Mouse (Mus musculus): ENCODE results near the gene Mipol1. TPM values are rescaled to one million over a fixed set of nuclear protein-coding genes. Genes with fewer than 3 reads are reported as not detected.

The Mipol1 gene
- polyA plus RNA-seq, 1 experiment: 7.2 TPM

DNA sequence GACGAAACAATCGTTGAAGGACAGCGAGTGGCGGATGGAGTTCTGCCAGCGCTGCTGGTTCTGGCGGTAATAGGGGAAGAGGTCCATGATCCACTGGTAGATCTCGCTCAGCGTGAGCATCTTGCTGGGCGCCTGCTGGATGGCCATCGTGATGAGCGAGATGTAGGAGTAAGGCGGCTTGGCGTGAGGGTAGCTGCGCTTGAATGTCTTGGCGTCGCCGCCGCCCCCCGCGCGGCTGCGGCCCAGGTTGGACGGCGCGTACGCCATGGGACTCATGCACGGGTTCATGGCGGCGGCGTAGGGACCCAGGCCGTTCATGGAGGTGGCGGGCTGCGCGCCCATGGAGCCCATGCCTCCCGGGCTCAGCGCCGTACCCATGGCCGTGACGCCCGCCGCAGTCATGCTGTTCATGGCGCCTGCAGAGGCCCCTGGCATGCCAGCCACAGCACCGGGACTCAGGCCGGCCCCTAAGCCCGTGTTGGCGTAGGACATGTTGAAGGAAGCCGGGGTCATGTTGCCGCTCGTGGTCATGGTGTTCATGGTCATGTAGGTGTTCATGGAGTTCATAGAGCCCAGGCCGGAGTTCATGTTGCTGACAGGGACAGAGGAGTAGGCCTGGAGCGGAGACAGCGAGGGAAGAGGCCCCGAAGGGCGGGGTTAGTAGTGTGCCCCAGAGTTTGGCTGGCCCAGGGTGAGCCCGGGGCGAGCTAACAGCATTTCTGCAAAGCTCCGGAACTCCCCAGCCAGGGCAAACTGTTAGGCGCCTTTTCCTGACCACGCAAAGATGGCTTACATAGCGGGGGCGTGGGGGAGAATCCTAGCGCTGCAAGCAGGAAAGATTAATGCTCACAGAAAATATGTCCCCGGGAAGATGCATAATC is 312.8 kb downstream of the Mipol1 start:
- WGBS: 2% methylated on average over 63 of the region's 63 CpGs
- H3K27me3 ChIP-seq (ENCODE audit: control insufficient read depth, insufficient read depth, low read length): peaks cover 46% of the 10 kb centered on the region; the same call in 1 of the 2 replicates
- H3K4me3 ChIP-seq (replicated peaks; ENCODE audit: insufficient read depth, low read depth, low read length): no peak overlapping the region
- DNase-seq: no peak
- TF ChIP-seq POLR2A (IDR thresholded peaks at IDR 0.05; ENCODE audit: borderline replicate concordance, insufficient read depth, low read length) (no peak), CTCF (IDR thresholded peaks at IDR 0.05; ENCODE audit: borderline replicate concordance, insufficient read depth, low read depth, low read length) (no peak)
- H3K4me1 ChIP-seq (ENCODE audit: control insufficient read depth, insufficient read depth, low read length): no peaks in the 10 kb centered on the region; the same call in 1 of the 2 replicates
- H3K27ac ChIP-seq (ENCODE audit: insufficient read depth, low read length): no peak overlapping the region

DNA sequence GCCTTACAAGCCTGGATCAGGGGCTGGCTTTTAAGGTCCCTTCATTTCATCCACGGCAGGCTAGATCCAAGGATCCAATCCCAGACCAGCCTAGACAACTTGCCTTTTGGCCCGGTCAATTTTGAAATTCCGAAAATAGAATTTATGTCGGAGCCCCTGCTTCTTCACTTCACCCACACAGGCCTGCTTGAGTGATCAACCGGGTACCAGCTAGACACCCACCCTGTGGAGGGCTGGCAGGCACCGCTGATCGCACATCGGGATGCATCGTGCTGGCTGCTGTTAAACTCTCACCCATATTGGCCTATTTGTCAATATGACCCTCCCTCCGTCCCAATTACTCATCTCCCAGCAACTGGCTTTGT is 313.4 kb downstream of the Mipol1 start:
- H3K4me3 ChIP-seq (replicated peaks; ENCODE audit: insufficient read depth, low read depth, low read length): no peak overlapping the region
- H3K27ac ChIP-seq (ENCODE audit: insufficient read depth, low read length): no peak overlapping the region
- no peak for TF ChIP-seq CTCF (IDR thresholded peaks at IDR 0.05; ENCODE audit: borderline replicate concordance, insufficient read depth, low read depth, low read length)
- no peak for TF ChIP-seq POLR2A (IDR thresholded peaks at IDR 0.05; ENCODE audit: borderline replicate concordance, insufficient read depth, low read length)
- WGBS: 2% methylated on average over 10 of the region's 10 CpGs
- DNase-seq: no peak
- peaks cover 43% of the 10 kb centered on the region; the same call in 1 of the 2 replicates for H3K27me3 ChIP-seq (ENCODE audit: control insufficient read depth, insufficient read depth, low read length)
- no peaks in the 10 kb centered on the region; the same call in 1 of the 2 replicates for H3K4me1 ChIP-seq (ENCODE audit: control insufficient read depth, insufficient read depth, low read length)

DNA sequence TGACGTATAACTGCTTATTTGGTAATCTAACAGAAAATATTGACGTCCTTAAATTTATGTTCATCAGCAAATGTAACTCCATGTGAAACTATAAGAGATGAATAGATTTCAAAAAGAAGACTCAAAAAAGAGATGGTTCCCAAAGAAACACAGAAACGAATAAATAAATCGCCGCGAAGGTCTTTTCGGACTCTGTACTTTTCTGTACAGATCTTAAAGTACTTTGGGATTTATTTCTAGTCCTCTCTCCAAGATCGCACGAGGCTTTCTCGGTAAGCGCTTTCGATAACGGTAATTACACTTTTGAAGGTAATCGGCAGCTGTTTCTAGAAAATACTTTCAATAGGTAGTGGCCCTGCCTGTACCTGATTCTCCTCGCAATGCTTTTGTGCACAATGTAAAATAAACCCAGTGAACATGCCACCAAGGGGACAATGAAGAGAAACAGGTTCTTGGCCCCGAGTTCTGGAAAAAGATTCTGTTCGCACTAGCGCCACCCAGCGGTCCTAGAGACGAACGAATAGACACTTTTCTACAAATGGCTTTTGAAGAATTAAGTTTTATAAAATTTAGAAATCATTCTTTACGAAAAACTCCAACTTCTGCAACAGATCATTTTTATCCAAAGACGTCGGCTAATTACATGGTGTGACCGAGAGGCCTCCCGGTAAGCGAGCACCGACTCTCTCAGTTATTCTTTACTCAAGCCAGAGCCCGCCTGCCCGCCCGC is 314.6 kb downstream of the Mipol1 start:
- Histone ChIP-seq H3K4me3 (replicated peaks; ENCODE audit: insufficient read depth, low read depth, low read length) (no peak overlapping the region), H3K27me3 (ENCODE audit: control insufficient read depth, insufficient read depth, low read length) (peaks cover 39% of the 10 kb centered on the region; the same call in 1 of the 2 replicates), H3K4me1 (ENCODE audit: control insufficient read depth, insufficient read depth, low read length) (no peaks in the 10 kb centered on the region; the same call in 1 of the 2 replicates), H3K27ac (ENCODE audit: insufficient read depth, low read length) (no peak overlapping the region)
- 2% methylated on average over 31 of the region's 31 CpGs for WGBS
- DNase-seq: no peak
- TF ChIP-seq POLR2A (IDR thresholded peaks at IDR 0.05; ENCODE audit: borderline replicate concordance, insufficient read depth, low read length) (no peak), CTCF (IDR thresholded peaks at IDR 0.05; ENCODE audit: borderline replicate concordance, insufficient read depth, low read depth, low read length) (peak; percentile 6; the same call in 1 of the 2 replicates)

DNA sequence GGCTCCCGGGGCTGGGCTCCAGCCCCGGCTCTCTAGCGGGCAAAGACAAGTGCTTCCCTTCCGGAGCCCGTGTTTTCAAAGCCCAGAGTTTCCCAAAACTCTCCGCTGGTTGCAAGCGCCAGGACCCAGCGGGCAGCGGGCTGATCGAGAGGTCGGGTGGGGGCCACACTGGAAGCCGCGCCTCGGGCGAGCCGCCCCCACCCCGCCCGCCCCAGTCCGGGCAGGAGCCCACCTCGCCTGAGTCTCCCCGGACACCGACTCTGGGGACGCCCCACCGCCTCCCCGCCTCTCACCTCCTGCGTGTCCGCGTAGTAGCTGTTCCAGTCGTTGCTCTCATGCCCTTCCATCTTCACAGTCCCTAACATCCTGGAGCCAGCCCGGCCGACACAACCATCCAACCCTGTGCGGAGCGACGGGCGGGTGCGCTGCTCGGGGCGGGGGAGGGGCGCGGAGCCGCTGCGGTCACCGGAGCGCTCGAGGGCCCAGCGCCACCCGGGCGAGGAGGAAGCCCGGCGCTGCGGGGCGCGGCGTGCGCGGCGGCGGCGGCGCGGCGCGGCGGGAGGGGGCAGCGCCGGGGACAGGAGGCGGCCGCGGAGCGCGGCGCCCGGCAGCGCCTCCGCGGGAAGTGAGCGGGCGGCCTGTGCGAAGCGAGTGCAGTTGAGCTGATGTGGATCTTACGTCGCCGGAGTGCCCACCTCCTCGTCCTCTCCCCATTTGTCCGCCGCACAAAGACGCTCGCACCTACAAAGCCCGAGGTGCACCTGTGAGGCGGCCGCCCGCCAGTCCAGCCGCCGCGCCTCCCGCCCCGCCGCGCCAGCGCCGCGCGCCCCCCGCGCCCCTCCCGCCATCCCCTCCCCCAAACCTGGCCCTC is 315.4 kb downstream of the Mipol1 start:
- Histone ChIP-seq H3K4me3 (replicated peaks; ENCODE audit: insufficient read depth, low read depth, low read length) (peak overlapping the region; percentile 20), H3K27ac (ENCODE audit: insufficient read depth, low read length) (no peak overlapping the region), H3K4me1 (ENCODE audit: control insufficient read depth, insufficient read depth, low read length) (no peaks in the 10 kb centered on the region; the same call in 1 of the 2 replicates), H3K27me3 (ENCODE audit: control insufficient read depth, insufficient read depth, low read length) (peaks cover 39% of the 10 kb centered on the region; the same call in 1 of the 2 replicates)
- TF ChIP-seq CTCF (IDR thresholded peaks at IDR 0.05; ENCODE audit: borderline replicate concordance, insufficient read depth, low read depth, low read length): no peak
- DNase-seq: no peak
- WGBS: under 1% methylated on average over 96 of the region's 106 CpGs

Other genes starting within 250 kb of the Mipol1 start
- gene Slc25a21, start 33.0 kb upstream of the Mipol1 start, polyA plus RNA-seq (2012; rRNA removed): 0.62 TPM in 2 replicates
- gene Prps1l3, start within 50 bp of the Mipol1 start, polyA plus RNA-seq (2012; rRNA removed): 12.0 and 13.7 TPM in 2 replicates